Mouse (Mus musculus) A20 (cell line): ENCODE measurements around the gene Gpr75.

Experiments
- DNase-seq: peaks from one replicate; pipeline ENCODE4 v3.0.0-alpha.2; 2011; ENCODE audit warnings: low read depth, low spot score

Gpr75 gene

DNA sequence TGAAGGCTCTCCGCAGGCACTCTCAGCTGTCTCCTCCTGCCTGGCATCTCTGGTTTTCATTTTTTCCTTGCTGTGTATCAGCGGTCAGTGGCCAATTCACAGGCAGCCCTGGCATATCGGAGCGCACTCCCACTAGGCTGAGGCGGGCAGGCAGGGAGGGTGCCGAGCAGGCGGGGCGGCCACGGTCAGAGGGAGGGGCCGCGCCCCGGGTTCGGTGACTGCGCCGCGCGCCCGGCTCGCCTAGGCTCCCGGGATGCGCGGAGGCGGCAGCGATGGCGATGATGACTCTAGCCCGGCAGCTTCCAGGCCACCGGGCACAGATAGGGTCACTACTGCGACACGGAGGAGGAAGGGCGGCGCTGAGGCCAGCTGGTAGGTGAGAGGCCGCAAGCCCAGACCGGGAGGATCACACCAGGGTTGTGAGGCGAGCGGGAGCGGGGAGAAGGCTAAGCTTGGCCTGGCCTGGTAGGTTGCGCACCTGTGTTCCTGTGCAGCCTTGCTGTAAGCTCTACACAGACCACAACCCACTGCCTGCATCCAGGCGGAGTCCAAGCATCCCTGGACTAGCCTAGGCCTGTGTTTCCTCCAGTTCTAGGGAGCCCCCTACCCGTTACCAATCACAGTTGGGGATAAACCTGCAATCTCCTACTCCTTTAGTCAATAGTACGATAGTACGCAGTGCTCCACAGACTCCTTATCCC, at the start of gene Gpr75, which contains the start of gene Asb3:
Gene Gpr75 (plus strand): TSS at position 188 of the 701 bp plus-strand sequence.
Gene Asb3 (plus strand): TSS at position 246 of the 701 bp plus-strand sequence.
- no peak for DNase-seq

DNA sequence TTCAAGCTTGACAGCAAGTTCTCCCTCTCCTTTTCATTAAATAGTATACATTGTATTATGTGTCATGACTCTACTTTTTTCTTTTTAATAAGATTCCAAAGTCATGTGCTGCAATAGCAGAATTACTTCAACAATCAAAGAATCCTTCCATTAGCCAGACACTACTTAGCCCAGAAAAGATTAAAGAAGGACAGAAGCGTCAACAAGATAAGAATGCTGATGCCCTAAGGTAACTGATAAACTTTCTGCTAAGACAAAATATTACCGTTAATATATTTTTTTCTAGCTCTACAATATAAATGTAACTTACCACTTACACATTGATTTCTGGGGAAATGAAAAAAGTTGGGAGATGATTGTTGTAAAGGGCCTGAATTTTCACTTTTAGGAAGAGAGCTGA, 46.4 kb upstream of the Gpr75 start:
- DNase-seq = no peak

DNA sequence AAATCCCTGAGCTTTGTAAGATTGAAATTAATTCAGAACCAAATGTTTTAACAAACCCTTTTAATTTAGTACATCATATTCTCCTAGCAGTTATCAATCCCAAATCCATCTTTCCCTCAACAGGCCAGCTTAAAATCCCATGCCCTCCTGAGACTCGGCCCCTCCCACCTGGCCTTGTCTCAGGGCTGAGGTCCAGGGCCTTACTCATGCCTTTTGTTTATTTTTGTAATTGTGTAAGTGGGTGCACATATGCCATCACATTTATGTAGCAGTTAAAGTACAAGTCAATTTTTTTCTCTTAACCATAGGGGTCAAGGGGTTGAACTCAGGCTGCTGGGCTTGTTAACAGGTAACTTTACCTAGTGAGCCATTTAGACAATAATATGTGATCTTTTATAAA, 40.8 kb upstream of the Gpr75 start:
- no peak for DNase-seq

DNA sequence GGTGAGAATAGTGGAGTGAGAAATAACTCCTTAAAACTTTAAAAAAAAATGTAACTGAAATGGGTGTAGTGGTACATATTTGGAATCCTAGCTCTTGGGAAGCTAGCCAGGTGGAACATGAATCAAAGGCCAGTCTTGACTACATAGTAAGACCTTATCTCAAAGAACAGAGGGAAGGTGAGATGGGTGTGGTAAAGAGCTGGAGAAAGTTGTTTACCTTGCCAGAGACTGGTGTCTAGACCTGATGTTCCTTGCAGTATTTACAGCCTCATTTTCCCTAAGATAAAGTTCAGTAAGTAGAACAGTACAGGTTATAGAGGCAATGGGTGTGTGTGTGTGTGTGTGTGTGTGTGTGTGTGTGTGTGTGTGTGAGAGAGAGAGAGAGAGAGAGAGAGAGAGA, 12.7 kb upstream of the Gpr75 start:
- DNase-seq = no peak

DNA sequence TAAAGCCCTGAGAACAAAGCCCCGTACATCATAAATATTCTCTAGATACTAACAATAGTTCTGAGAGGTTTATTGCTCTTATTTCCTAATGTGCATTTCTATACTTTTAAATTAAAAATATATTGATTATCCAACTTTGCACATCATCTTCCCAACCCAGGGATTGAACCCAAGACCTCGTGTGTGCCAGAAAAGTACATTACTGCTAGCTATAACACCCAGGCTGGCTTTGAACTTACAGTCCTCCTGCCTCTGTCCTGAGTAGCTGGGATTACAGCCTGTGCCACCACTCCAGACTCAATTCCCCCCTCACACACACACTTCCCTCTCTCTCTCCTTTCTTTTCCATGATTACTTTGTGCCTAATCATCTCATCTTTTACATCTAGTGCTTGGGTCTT, 3.0 kb downstream of the Gpr75 start:
- no peak for DNase-seq

DNA sequence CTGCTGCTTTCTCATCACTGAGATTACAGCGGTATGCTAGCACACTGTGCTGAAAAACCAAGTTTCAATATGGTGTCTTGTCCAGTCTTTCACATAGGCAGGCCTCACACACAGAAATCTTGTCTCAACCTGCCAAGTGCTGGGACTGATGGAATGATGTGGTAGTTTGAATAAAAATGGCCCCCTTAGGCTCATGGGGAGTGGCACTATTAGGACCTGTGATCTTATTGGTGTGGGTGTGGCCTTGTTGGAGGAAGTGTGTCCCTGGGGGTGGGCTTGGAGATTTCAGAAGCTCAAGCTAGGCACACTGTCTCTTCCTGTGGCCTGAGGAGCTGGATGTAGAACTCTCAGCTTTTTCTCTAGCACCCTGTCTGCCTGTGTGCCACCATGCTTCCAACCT, 11.0 kb downstream of the Gpr75 start:
- no peak for DNase-seq

DNA sequence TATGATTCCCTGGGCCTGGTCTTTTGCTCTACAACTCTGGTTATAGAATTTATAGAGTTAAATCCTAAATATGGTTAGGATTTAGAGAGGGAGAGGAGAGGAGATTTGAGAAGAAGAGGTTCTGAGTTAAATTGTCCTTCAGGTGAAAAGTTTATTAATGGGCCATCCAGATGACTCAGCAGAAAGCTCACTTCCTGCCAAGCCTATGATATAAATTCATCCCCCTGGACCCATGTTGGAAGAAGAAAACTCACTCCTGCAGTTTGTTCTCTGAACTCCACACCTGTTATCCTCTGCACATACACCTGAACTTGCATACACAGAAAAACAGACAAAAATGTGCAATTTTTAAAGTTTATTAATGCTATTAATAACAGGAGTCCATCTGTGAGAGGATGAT, 14.2 kb downstream of the Gpr75 start:
- DNase-seq = no peak

DNA sequence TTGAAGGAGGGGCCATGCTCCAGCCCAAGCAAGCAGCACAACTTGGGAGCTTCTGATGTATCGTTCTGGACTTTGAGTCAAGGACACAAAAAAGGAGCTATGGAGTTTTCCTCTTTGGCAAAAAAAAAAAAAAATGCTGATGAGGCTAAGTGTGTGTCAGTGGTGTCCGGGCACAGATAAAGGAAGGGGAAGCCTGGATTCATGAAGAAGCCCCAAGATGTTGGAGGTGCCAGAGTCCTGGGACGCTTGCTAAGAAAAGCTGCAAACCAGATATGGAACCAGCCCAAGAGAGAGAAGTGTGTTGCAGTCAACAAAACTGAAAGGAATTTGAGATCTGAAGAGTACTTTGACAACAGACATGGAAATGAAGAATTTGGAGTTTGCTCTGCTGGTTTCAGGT, 27.2 kb downstream of the Gpr75 start:
- DNase-seq = no peak

DNA sequence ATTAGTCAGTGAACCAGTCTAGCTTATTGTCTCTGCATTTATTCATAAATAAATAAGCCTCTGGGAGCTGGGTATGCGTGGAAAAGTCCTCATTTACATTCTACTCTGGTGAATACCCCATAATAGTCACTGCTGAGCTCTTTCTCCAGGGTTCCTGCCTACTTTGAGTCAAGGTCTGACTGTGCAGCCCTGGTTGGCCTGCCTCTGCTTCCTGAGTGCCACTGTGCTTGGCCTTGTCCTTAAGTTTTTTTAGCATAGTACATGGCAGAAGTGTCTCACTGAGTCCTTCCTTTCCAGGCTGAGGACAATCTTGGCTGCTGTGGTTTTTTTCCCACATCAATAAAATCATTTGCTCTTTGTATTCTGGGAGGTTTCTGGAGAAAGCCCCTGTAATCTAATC, 35.5 kb downstream of the Gpr75 start:
- no peak for DNase-seq

DNA sequence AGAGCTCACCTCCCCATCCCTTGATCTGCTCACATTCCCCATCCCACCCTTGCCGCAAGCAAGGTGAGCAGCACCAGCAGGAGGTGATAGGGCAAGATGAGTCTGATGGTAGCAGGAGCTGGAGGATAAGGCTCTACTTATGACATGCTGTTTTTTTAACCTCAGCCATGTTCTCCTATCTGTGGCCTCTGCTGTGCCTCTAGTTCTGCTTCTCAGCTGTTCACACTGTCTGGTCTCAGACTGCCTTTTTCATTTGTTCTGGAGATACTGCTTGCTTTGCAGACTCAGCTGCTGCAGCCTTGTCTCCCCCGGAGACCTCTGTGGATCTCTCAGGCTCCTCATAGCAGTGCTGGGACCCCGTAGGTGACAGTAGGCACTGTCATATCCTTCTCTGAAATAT, 38.1 kb downstream of the Gpr75 start:
- no peak for DNase-seq

DNA sequence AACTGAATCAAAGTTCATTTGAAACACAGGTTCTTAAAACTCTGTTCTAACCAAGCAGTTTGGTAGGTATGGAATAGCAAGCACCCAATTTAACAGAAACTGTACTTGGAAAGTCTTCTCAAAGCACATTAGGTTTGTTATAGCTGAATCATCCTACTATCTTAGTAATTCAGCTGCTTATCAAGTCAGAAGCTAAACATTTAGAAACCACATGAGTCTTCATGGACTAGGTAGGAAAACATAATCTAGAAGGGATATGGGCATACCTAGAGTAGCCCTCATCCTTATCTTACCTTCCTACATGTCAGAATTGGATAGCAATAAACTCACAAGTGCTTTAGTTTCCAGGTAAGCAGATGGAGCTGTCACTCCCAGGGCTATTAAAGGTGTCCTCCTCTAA, 42.9 kb downstream of the Gpr75 start:
- no peak for DNase-seq

DNA sequence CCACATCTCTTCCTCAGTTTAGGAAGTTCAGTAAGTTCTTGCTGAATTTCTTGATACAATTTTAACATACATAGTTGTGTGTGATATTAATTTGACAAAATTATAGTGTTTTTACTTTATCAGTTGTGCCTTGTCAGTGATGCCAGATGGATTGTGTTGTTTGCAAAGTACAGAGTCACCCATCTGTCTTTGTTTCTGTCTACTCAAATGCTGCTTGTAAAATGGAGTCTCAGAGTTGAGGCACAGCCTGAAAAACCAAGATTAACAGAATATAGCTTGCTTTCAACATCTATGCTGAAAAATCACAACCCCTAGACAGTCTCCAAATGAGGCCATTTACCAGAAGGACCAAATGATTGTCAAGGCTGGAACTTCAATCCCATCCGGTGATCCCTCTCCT, 43.3 kb downstream of the Gpr75 start:
- no peak for DNase-seq
